Mouse (Mus musculus) heart, embryonic 11.5 days (tissue): ENCODE data around the gene Mical2. TPM values are rescaled to one million over a fixed set of nuclear protein-coding genes. Genes with fewer than 3 reads are reported as not detected.

Experiments
- ATAC-seq: fragments of 200-750 bp; cut with Nextera tagmentation; replicated peaks from 2 replicates; pipeline ENCODE4 v1.8.0; 2017; ENCODE audit warnings: moderate library complexity; ENCODE audit not compliant: insufficient number of reproducible peaks, low FRiP score, low TSS enrichment
- H3K27ac ChIP-seq: fragments of 300-500 bp; sonication (generic); 2 replicates; pipeline ENCODE4 v1.5.1; 2014; ENCODE audit warnings: mild to moderate bottlenecking, low read depth, low read length
- H3K27me3 ChIP-seq: fragments of 300-500 bp; sonication (generic); 2 replicates; pipeline ENCODE4 v1.6.1; 2014; ENCODE audit warnings: mild to moderate bottlenecking, low read length, mixed read lengths; ENCODE audit not compliant: control insufficient read depth, insufficient read depth
- H3K36me3 ChIP-seq: fragments of 300-500 bp; sonication (generic); 2 replicates; pipeline ENCODE4 v1.6.1; 2014; ENCODE audit warnings: mild to moderate bottlenecking, low read length, moderate library complexity, mixed read lengths; ENCODE audit not compliant: control insufficient read depth, insufficient read depth
- H3K4me1 ChIP-seq: fragments of 300-500 bp; sonication (generic); 2 replicates; pipeline ENCODE4 v1.6.1; 2014; ENCODE audit warnings: low read length; ENCODE audit not compliant: control insufficient read depth, insufficient read depth
- H3K4me2 ChIP-seq: fragments of 300-500 bp; sonication (generic); 2 replicates; pipeline ENCODE4 v1.6.1; 2014; ENCODE audit warnings: mild to moderate bottlenecking, moderate library complexity
- H3K4me3 ChIP-seq: fragments of 300-500 bp; sonication (generic); 2 replicates; pipeline ENCODE4 v1.5.1; 2014; ENCODE audit warnings: low read depth, low read length
- H3K9ac ChIP-seq: fragments of 300-500 bp; sonication (generic); 2 replicates; pipeline ENCODE4 v1.6.1; 2014; ENCODE audit warnings: mild to moderate bottlenecking, low read depth, low read length, moderate library complexity
- H3K9me3 ChIP-seq: fragments of 300-500 bp; sonication (generic); replicated peaks from 2 replicates; pipeline ENCODE4 v1.6.1; 2016; ENCODE audit warnings: low read length; ENCODE audit not compliant: control insufficient read depth
- WGBS: fragments of 180-500 bp; shearing (Covaris S2); extraction: QIAGEN DNeasy Blood & Tissue Kit; methylation state at CpG from one replicate; pipeline ENCODE4 v1.1.7; 2014; ENCODE audit not compliant: insufficient replicate concordance; 5-methylcytosine and 5-hydroxymethylcytosine counted together
- polyA plus RNA-seq: library from polyadenylated mRNA; unstranded; fragments of >200 nt; fragmentation: Nextera tagmentation; extraction: Ambion mirVana; gene quantifications from 2 replicates; pipeline ENCODE4 v1.2.1, GENCODE M21; 2014

Gene Mical2
- polyA plus RNA-seq, 1 experiment from 2014 or later: 117 TPM

DNA sequence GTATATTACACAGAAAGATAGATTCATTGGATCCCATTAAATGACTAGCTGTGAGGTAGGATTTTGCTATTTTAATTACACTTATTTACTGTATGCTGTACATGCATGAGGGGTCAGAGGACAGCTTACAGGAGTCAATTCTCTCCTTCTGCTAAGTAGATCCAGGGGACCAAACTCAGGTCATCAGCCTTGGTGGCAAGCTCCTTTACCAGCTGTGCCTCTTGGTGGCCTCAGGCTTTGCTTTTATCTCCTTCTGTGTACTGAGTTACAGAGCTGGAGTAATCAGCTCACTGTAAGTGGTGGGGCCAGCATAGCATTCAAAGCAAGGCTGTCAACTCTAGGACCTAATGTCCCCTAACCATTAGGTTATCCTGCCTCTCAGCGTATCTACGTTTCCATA is 229.3 kb downstream of the Mical2 start:
- no peak overlapping the region for H3K27ac ChIP-seq
- peaks cover 32% of the 10 kb centered on the region for H3K4me1 ChIP-seq
- no peaks in the 10 kb centered on the region for H3K9me3 ChIP-seq
- no peak overlapping the region for H3K4me3 ChIP-seq
- H3K36me3 ChIP-seq: no peaks in the 10 kb centered on the region
- H3K27me3 ChIP-seq: no peaks in the 10 kb centered on the region
- 73% methylated on average over 2 of the region's 2 CpGs for whole genome bisulfite sequencing
- ATAC-seq: no peak
- H3K9ac ChIP-seq: no peak overlapping the region
- no peak overlapping the region for H3K4me2 ChIP-seq

DNA sequence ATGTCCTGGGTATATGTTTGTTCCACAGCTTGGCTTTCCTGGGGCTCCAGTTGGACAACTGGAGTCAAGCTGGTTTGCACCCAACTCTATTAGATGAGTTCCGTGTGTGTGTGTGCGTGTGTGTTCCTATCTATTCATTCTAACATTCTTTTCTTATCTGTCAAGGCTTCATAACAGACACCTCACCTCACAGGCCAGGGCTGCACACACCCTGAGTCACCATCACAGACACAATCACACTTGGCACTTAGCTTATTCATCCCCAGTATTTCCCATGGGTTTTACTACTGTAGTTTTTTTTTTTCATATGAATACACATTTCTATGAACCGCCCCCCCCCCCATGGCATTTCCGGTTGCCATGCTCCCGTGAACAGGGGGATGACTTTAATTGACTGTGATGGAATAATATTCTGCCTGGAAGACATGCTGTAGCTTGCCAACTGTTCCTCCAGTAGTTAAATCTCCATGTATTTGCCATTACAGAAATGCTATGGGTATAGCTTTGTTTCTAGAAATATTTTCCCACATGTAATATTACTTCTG is 230.0 kb downstream of the Mical2 start:
- Histone ChIP-seq H3K36me3 (no peaks in the 10 kb centered on the region), H3K27ac (no peak overlapping the region), H3K4me3 (no peak overlapping the region), H3K27me3 (no peaks in the 10 kb centered on the region), H3K9me3 (no peaks in the 10 kb centered on the region), H3K4me2 (no peak overlapping the region), H3K9ac (no peak overlapping the region), H3K4me1 (peaks cover 32% of the 10 kb centered on the region)
- no peak for ATAC-seq
- WGBS: 60% methylated on average over 5 of the region's 5 CpGs

DNA sequence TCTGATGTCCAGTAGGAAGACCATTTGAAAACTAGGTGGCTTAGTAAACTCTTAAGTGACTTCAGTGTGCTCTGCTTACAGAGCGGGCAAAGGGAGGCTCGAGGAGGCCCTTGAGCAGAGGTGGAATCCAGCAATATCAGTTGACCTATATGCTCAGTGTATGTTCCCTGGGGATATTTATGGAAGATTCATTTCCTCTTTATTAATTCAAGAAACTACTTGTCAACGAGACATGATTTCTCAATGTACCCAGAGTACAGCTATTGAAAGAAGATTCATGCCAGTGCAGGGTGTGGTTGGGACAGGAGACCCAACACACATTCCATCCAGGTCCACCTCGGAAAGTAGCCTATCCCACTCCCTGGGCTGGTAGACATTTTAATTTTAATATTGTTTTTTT is 231.7 kb downstream of the Mical2 start:
- Histone ChIP-seq H3K36me3 (no peaks in the 10 kb centered on the region), H3K27me3 (no peaks in the 10 kb centered on the region), H3K4me1 (peaks cover 35% of the 10 kb centered on the region), H3K4me2 (no peak overlapping the region), H3K9ac (no peak overlapping the region), H3K9me3 (no peaks in the 10 kb centered on the region), H3K27ac (no peak overlapping the region), H3K4me3 (no peak overlapping the region)
- ATAC-seq: no peak
- WGBS: 88% methylated on average over 4 of the region's 4 CpGs

DNA sequence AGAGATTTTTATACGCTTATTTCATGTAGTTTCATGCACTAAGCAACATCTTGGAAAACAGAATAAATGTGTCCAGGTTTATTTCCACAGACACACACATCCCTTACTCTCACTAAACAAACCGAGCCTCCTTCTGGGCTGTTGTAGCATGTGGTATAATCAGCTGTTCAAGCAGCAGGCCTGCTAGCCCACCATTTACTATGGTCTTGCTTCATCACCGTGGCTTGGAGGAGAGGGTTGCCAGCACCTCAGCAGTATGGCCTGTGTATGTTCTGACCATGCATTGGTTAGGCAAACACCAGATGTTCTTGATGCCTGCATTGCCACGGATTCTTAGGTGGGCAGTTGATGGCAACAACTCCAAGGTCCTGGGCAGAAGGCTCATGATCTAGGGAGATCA is 232.3 kb downstream of the Mical2 start:
- Histone ChIP-seq H3K27ac (no peak overlapping the region), H3K27me3 (no peaks in the 10 kb centered on the region), H3K9ac (no peak overlapping the region), H3K4me1 (peaks cover 40% of the 10 kb centered on the region), H3K4me2 (no peak overlapping the region), H3K9me3 (no peaks in the 10 kb centered on the region), H3K4me3 (no peak overlapping the region), H3K36me3 (no peaks in the 10 kb centered on the region)
- no peak for ATAC-seq
- WGBS: 83% methylated on average over 4 of the region's 4 CpGs

DNA sequence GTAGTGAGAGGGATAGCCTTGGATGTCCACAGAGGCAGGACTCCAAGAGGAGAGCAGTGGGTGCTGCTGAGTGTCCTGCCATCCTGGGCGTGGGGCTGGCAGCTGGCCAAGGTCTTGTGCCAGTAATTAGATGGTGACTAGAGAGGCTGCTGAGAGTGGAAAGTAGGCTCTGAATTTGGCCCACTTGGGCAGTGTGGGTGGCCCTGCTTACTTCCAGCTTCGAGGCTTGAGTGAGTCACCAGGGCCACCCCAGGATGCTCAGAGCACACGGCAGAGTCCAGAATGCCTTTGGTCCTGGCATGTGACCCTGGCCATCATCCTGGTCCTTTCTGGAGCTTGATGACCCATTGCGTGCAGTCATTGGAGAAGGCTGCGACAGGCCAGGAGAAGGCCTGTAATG is 232.8 kb downstream of the Mical2 start:
- Histone ChIP-seq H3K4me1 (peaks cover 44% of the 10 kb centered on the region), H3K9me3 (no peaks in the 10 kb centered on the region), H3K36me3 (no peaks in the 10 kb centered on the region), H3K4me3 (no peak overlapping the region), H3K4me2 (no peak overlapping the region), H3K27me3 (no peaks in the 10 kb centered on the region), H3K27ac (no peak overlapping the region), H3K9ac (no peak overlapping the region)
- 64% methylated on average over 5 of the region's 5 CpGs for WGBS
- no peak for ATAC-seq

Other genes starting within 250 kb of the Mical2 start
- gene Usp47, start 202.4 kb upstream of the Mical2 start, polyA plus RNA-seq: 76.5 and 92.2 TPM in 2 replicates
- gene Dkk3, start 66.8 kb upstream of the Mical2 start, polyA plus RNA-seq: 72.4 and 97.5 TPM in 2 replicates
- gene Parva, start 201.6 kb downstream of the Mical2 start, polyA plus RNA-seq: 83.3 and 93.3 TPM in 2 replicates